Mouse (Mus musculus): ENCODE data around the gene Thap8.

- TF ChIP-seq POLR2A (IDR thresholded peaks at IDR 0.05; ENCODE audit: borderline replicate concordance, extremely low read depth, low read depth, low read length), result no peak
- TF ChIP-seq CTCF (IDR thresholded peaks at IDR 0.05; ENCODE audit: insufficient read depth, low read length), result no peak
Observed at GRCm38 (mm10) chr7:30265041-30265440, 14.9 kb upstream of the Thap8 start.
